ENCODE assay signal across 14 mouse cellular contexts in genomic region chr5:149257518-149258281, GRCm38 (mm10). TPM values are rescaled to one million over a fixed set of nuclear protein-coding genes. Genes with fewer than 3 reads are reported as not detected.
DNase-seq lines count a peak whose midpoint lies in the region; ATAC-seq and TF ChIP-seq lines count a peak whose summit lies in the region.
"Had no signal": no experiment of that assay in that cellular context is flagged by ENCODE, and none has a peak within 500 bp of the region (broad histone marks: within the 10 kb centered on the region; RNA-seq: fewer than 3 reads in every experiment).

No protein-coding gene starts in this region.

- H3K27me3 ChIP-seq in heart, embryonic 10.5 days (ENCODE audit: insufficient read depth, poor library complexity, severe bottlenecking) = no peaks in the 10 kb centered on the region
- no peaks in the 10 kb centered on the region for H3K27me3 ChIP-seq in hindbrain, postnatal 0 days (ENCODE audit: insufficient read depth, low read length)
- H3K27me3 ChIP-seq in neural tube, embryonic 12.5 days (replicated peaks) = no peaks in the 10 kb centered on the region
- H3K27me3 ChIP-seq: embryonic facial prominence, embryonic 13.5 days; limb, embryonic 15.5 days had no signal

- peaks cover 21% of the 10 kb centered on the region for H3K4me1 ChIP-seq in heart, embryonic 10.5 days
- no peaks in the 10 kb centered on the region for H3K4me1 ChIP-seq in hindbrain, postnatal 0 days (ENCODE audit: insufficient read depth, low read length)
- H3K4me1 ChIP-seq in neural tube, embryonic 12.5 days = peaks cover 27% of the 10 kb centered on the region

- H3K9me3 ChIP-seq in heart, embryonic 10.5 days = no peaks in the 10 kb centered on the region
- H3K9me3 ChIP-seq in hindbrain, postnatal 0 days (ENCODE audit: low read length) = no peaks in the 10 kb centered on the region
- H3K9me3 ChIP-seq in neural tube, embryonic 12.5 days = no peaks in the 10 kb centered on the region
- H3K9me3 ChIP-seq: embryonic facial prominence, embryonic 13.5 days; limb, embryonic 15.5 days had no signal

- no peak for DNase-seq in heart, embryonic 10.5 days (ENCODE audit: low spot score)
- DNase-seq in heart, adult 8-10 months (ENCODE audit: low spot score) = no peak
- DNase-seq in embryo, embryonic 11.5 days (ENCODE audit: low read depth, low spot score) = peak; percentile 24
- DNase-seq in hindbrain, postnatal 0 days (ENCODE audit: low spot score) = peak; percentile 57
- no peak for DNase-seq in cerebellum, postnatal 25 days
- DNase-seq in lung, postnatal 4 days = no peak
- DNase-seq in left cerebral cortex, postnatal 36 days (ENCODE audit: low spot score in 2 of 2) = no peak
- DNase-seq: adrenal gland, postnatal 36 days; heart, postnatal 14 days; kidney, postnatal 4 days; lung, postnatal 36 days had no signal

- H3K36me3 ChIP-seq in heart, embryonic 10.5 days = no peaks in the 10 kb centered on the region
- H3K36me3 ChIP-seq in hindbrain, postnatal 0 days (ENCODE audit: insufficient read depth, low read length) = no peaks in the 10 kb centered on the region
- H3K36me3 ChIP-seq in neural tube, embryonic 12.5 days = no peaks in the 10 kb centered on the region
- H3K36me3 ChIP-seq: embryonic facial prominence, embryonic 13.5 days; limb, embryonic 15.5 days had no signal

- H3K27ac ChIP-seq in heart, embryonic 10.5 days = peak overlapping the region; percentile 56; the same call in 1 of the 2 replicates
- H3K27ac ChIP-seq in hindbrain, postnatal 0 days = no peak overlapping the region
- H3K27ac ChIP-seq in neural tube, embryonic 12.5 days = peak overlapping the region; percentile 81; the same call in 1 of the 2 replicates
- H3K27ac ChIP-seq: embryonic facial prominence, embryonic 13.5 days; limb, embryonic 15.5 days had no signal

- TF ChIP-seq CTCF in hindbrain, postnatal 0 days (IDR thresholded peaks at IDR 0.05; ENCODE audit: low read depth) = no peak

- H3K4me2 ChIP-seq in hindbrain, postnatal 0 days (ENCODE audit: low read depth, low read length) = no peak overlapping the region
- 0 out of 2 replicates have a peak overlapping the region, but pooled peaks have one; percentile 4 for H3K4me2 ChIP-seq in neural tube, embryonic 12.5 days (replicated peaks)
- H3K4me2 ChIP-seq: embryonic facial prominence, embryonic 13.5 days; limb, embryonic 15.5 days had no signal

- 47% methylated on average over 14 of the region's 14 CpGs for WGBS in heart, embryonic 10.5 days
- WGBS in hindbrain, postnatal 0 days = 43% methylated on average over 14 of the region's 14 CpGs
- 31% methylated on average over 14 of the region's 14 CpGs for WGBS in neural tube, embryonic 12.5 days

- intact Hi-C loops in left cerebral cortex, postnatal 36 days (cut with DNase I) = no loop called here

- no peak overlapping the region for H3K9ac ChIP-seq in hindbrain, postnatal 0 days (replicated peaks; ENCODE audit: low read length)
- no peak overlapping the region for H3K9ac ChIP-seq in neural tube, embryonic 12.5 days
- H3K9ac ChIP-seq: embryonic facial prominence, embryonic 13.5 days; limb, embryonic 15.5 days had no signal

- ATAC-seq in hindbrain, postnatal 0 days = peak; percentile 74
- ATAC-seq in neural tube, embryonic 12.5 days (ENCODE audit: low FRiP score, low read depth) = peak; percentile 67

- H3K4me3 ChIP-seq in heart, embryonic 10.5 days = no peak overlapping the region
- H3K4me3 ChIP-seq in hindbrain, postnatal 0 days (ENCODE audit: low read length) = no peak overlapping the region
- H3K4me3 ChIP-seq in neural tube, embryonic 12.5 days = no peak overlapping the region
- H3K4me3 ChIP-seq: embryonic facial prominence, embryonic 13.5 days; limb, embryonic 15.5 days had no signal

RNA-seq across cellular contexts. Expression of gene Alox5ap, which starts 6.9 kb away (rescaled TPM):
- 4.3 and 4.5 TPM in 2 replicates for polyA plus RNA-seq in heart, embryonic 10.5 days (2016; fragmentation: Nextera tagmentation; extraction: Ambion mirVana)
- total RNA-seq in heart, adult 8-10 months (2022) = 10 to 100 TPM in 3 of 4 experiments, 1 to 10 TPM in 1; 7.2 to 27.9 (median 12.8) TPM
- 5.7 and 6.6 TPM in 2 replicates for total RNA-seq in hindbrain, postnatal 0 days (2014; rRNA removed)
- polyA plus RNA-seq in hindbrain, postnatal 0 days (2015; fragmentation: Nextera tagmentation; extraction: Ambion mirVana) = 10.7 and 14.4 TPM in 2 replicates
- polyA plus RNA-seq in neural tube, embryonic 12.5 days (2016; fragmentation: Nextera tagmentation; extraction: Ambion mirVana) = 6.5 and 8.0 TPM in 2 replicates
- 10 to 100 TPM; 12.5 to 14.2 TPM for total RNA-seq in left cerebral cortex, postnatal 36 days (2021)

Comparison
In these comparisons a context has a peak if more than half of its experiments do, and no peak if none do; other contexts are left out.
1. DNase-seq: peak in embryo, embryonic 11.5 days (single experiment) and hindbrain, postnatal 0 days (single experiment); none in heart, embryonic 10.5 days (single experiment), heart, adult 8-10 months (single experiment), cerebellum, postnatal 25 days (0 of 2), lung, postnatal 4 days (0 of 2) and left cerebral cortex, postnatal 36 days (0 of 2).